Mouse (Mus musculus) forebrain, embryonic 15.5 days (tissue): Measurements from ENCODE around the gene Msx3. TPM values are rescaled to one million over a fixed set of nuclear protein-coding genes. Genes with fewer than 3 reads are reported as not detected.

ENCODE experiments used
- ATAC-seq: fragments of 200-750 bp; cut with Nextera tagmentation; replicated peaks from 2 replicates; pipeline ENCODE4 v1.8.0; 2017; ENCODE audit warnings: mild to moderate bottlenecking, moderate TSS enrichment, moderate library complexity
- H3K27ac ChIP-seq: fragments of 300-500 bp; sonication (generic); replicated peaks from 2 replicates; pipeline ENCODE4 v1.5.1; 2015; ENCODE audit warnings: mild to moderate bottlenecking, inconsistent platforms
- H3K27me3 ChIP-seq: fragments of 300-500 bp; sonication (generic); 2 replicates; pipeline ENCODE4 v1.6.1; 2015; ENCODE audit warnings: inconsistent platforms
- H3K36me3 ChIP-seq: fragments of 300-500 bp; sonication (generic); 2 replicates; pipeline ENCODE4 v1.6.1; 2015; ENCODE audit warnings: mild to moderate bottlenecking, inconsistent platforms
- H3K4me1 ChIP-seq: fragments of 300-500 bp; sonication (generic); 2 replicates; pipeline ENCODE4 v1.6.1; 2015; ENCODE audit warnings: inconsistent platforms
- H3K4me2 ChIP-seq: fragments of 300-500 bp; sonication (generic); replicated peaks from 2 replicates; pipeline ENCODE4 v1.6.1; 2015; ENCODE audit warnings: mild to moderate bottlenecking, inconsistent platforms
- H3K4me3 ChIP-seq: fragments of 300-500 bp; sonication (generic); 2 replicates; pipeline ENCODE4 v1.5.1; 2015; ENCODE audit warnings: mild to moderate bottlenecking, inconsistent platforms
- H3K9ac ChIP-seq: fragments of 300-500 bp; sonication (generic); replicated peaks from 2 replicates; pipeline ENCODE4 v1.6.1; 2015; ENCODE audit warnings: mild to moderate bottlenecking, inconsistent platforms
- H3K9me3 ChIP-seq: fragments of 300-500 bp; sonication (generic); 2 replicates; pipeline ENCODE4 v1.6.1; 2016; ENCODE audit warnings: inconsistent platforms
- WGBS: fragments of 180-500 bp; shearing (Covaris S2); methylation state at CpG from one replicate; pipeline ENCODE4 v1.1.7; 2015; ENCODE audit warnings: mixed read lengths; 5-methylcytosine and 5-hydroxymethylcytosine counted together
- polyA plus RNA-seq: library from polyadenylated mRNA; unstranded; fragments of >200 nt; fragmentation: Nextera tagmentation; extraction: Ambion mirVana; gene quantifications from 2 replicates; pipeline ENCODE4 v1.2.1, GENCODE M21; 2015

Msx3 gene
- polyA plus RNA-seq, 1 experiment from 2014 or later = 0.73 TPM

DNA sequence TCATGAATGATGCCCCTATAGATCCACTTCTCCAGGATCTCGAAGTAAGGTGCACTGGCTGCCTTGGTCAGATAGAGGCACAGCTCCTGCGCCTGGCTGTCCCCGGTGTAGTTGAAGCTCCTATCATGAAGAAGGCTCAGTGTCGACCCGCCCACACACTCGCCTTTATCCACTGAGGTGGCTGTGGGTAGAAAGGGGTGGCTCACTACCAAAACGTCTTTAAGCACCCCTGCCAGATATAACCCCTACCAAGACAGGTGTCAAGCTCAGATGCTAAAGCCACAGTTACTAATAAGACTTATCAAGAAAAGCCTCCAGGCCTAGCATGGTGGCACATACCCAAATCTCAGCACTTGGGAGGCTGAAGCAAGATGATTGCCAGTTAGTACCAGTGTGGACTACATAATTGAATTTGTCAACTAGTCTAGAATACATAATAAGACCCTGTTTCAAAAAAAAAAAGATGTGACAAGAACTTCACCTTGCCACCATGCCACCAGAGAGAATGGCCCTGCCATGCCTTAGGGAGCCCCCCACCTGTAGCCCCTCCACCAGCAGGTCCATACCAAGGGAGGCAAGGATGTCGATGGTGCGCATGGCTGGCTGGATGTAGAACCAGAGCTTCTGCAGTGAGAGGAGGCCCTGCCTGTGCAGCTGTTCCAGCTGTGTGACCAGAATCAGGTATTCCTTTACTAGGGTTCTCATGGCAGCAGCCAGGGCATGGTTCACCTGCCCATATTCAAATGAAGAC lies 41.9 kb downstream of the Msx3 start:
- 95% methylated on average over 9 of the region's 9 CpGs for WGBS
- Histone ChIP-seq H3K27ac (no peak overlapping the region), H3K4me3 (no peak overlapping the region), H3K36me3 (peaks cover 39% of the 10 kb centered on the region), H3K4me1 (no peaks in the 10 kb centered on the region), H3K9me3 (no peaks in the 10 kb centered on the region), H3K9ac (no peak overlapping the region), H3K4me2 (no peak overlapping the region), H3K27me3 (no peaks in the 10 kb centered on the region)
- ATAC-seq = no peak

DNA sequence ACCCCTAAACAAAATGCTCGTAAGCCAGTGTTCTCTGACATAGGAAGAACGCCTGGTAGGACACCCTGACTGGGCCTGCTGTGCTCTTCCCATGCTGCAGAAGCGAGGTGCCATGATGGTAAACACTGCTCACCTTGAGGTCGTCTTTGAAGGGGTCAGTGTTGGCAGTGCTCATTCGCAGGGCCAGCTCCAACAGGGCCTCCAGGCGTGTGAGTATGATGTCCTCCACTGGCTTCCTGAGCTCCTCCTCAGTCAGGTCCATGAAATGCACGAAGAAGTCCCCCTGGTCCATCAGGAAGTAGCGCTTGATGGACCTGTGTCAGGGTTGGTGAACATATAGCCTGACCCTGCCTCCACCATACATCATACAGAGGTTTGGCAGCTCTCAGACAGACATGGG lies 44.2 kb downstream of the Msx3 start:
- H3K27me3 ChIP-seq = no peaks in the 10 kb centered on the region
- H3K4me1 ChIP-seq = no peaks in the 10 kb centered on the region
- H3K9ac ChIP-seq = no peak overlapping the region
- WGBS = 96% methylated on average over 8 of the region's 8 CpGs
- no peaks in the 10 kb centered on the region for H3K9me3 ChIP-seq
- no peak overlapping the region for H3K4me2 ChIP-seq
- H3K27ac ChIP-seq = no peak overlapping the region
- no peak for ATAC-seq
- no peak overlapping the region for H3K4me3 ChIP-seq
- peaks cover 57% of the 10 kb centered on the region for H3K36me3 ChIP-seq

DNA sequence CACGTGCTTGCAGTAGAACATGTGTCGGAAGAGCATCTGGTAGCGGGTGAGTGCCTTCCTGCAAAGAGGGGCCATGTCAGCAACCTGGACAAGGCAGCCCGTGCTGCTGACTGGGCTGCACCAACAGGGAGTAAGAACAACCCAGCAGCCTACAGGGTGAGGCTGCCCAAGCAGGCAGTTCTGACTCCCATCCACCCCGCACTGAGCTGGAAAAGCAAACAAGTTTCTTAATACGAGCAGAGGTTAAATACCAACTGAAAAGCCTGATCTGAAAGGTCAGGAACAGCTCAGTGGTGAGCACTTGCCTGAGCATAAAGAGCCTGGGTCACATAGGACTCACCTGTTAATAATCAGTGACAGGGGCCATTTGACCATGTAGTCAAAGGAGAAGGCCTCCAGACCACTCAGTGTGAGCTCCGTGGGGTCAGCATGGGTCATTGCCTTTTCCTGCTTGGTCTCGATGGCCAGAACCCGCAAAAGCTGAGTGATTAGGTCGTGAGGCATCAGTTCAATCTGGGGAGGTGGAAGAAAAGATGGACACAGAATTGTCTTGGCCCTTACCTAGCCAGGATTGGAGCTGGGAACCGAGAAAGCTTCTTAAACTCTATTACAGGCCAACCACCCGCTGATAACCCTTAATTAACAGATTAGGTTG lies 47.7 kb downstream of the Msx3 start:
- ATAC-seq = no peak
- Histone ChIP-seq H3K4me3 (no peak overlapping the region), H3K4me2 (no peak overlapping the region), H3K27me3 (no peaks in the 10 kb centered on the region), H3K4me1 (no peaks in the 10 kb centered on the region), H3K27ac (no peak overlapping the region), H3K36me3 (peaks cover 78% of the 10 kb centered on the region), H3K9ac (no peak overlapping the region), H3K9me3 (no peaks in the 10 kb centered on the region)
- WGBS = 49% methylated on average over 12 of the region's 12 CpGs

GRCm38 (mm10) chr7:139998691-139999350 lies 50.1 kb downstream of the Msx3 start:
- Histone ChIP-seq H3K4me1 (no peaks in the 10 kb centered on the region), H3K4me3 (no peak overlapping the region), H3K4me2 (no peak overlapping the region), H3K9me3 (no peaks in the 10 kb centered on the region), H3K36me3 (peaks cover 71% of the 10 kb centered on the region), H3K27ac (no peak overlapping the region), H3K27me3 (no peaks in the 10 kb centered on the region), H3K9ac (no peak overlapping the region)
- ATAC-seq = no peak
- 95% methylated on average over 13 of the region's 13 CpGs for WGBS

Other genes starting within 250 kb of the Msx3 start
- gene Adgra1, start 214.9 kb downstream of the Msx3 start, polyA plus RNA-seq = 11.8 and 12.3 TPM in 2 replicates
- gene Kndc1, start 154.4 kb downstream of the Msx3 start, polyA plus RNA-seq = 4.9 and 5.1 TPM in 2 replicates
- not detected in 2 replicates for gene Utf1, start 105.3 kb downstream of the Msx3 start, polyA plus RNA-seq
- gene 6430531B16Rik, start 70.3 kb downstream of the Msx3 start, polyA plus RNA-seq = 0.64 and 0.99 TPM in 2 replicates
- 3.1 and 3.9 TPM in 2 replicates for gene Adam8, start 56.5 kb downstream of the Msx3 start, polyA plus RNA-seq
- 55.8 and 56.6 TPM in 2 replicates for gene Zfp511, start 12.7 kb downstream of the Msx3 start, polyA plus RNA-seq
- gene Tubgcp2, start 12.4 kb downstream of the Msx3 start, polyA plus RNA-seq = 69.0 and 69.2 TPM in 2 replicates
- gene Caly, start 33.5 kb upstream of the Msx3 start, polyA plus RNA-seq = 108 and 117 TPM in 2 replicates
- gene Prap1, start 44.3 kb upstream of the Msx3 start, polyA plus RNA-seq = not detected in 2 replicates
- 18.5 and 18.9 TPM in 2 replicates for gene Fuom, start 53.4 kb upstream of the Msx3 start, polyA plus RNA-seq
- 7.5 and 8.6 TPM in 2 replicates for gene Paox, start 66.7 kb upstream of the Msx3 start, polyA plus RNA-seq
- 112 and 120 TPM in 2 replicates for gene Echs1, start 67.4 kb upstream of the Msx3 start, polyA plus RNA-seq
- gene Mtg1, start 88.5 kb upstream of the Msx3 start, polyA plus RNA-seq = 35.1 and 36.7 TPM in 2 replicates
- 15.2 and 15.7 TPM in 2 replicates for gene Sprn, start 105.8 kb upstream of the Msx3 start, polyA plus RNA-seq
- not detected in 2 replicates for gene Olfr522, start 115.7 kb upstream of the Msx3 start, polyA plus RNA-seq
- gene Olfr523, start 124.1 kb upstream of the Msx3 start, polyA plus RNA-seq = not detected in 2 replicates
- not detected in 2 replicates for gene Olfr524, start 156.9 kb upstream of the Msx3 start, polyA plus RNA-seq
- not detected in 2 replicates for gene Cd163l1, start 169.2 kb upstream of the Msx3 start, polyA plus RNA-seq
- gene 5830411N06Rik, start 198.2 kb upstream of the Msx3 start, polyA plus RNA-seq = not detected in 2 replicates